Mouse (Mus musculus) testis, postnatal 14 days (tissue): ENCODE measurements around the gene Il1r1.
A peak's percentile ranks its signal among the peaks of the same experiment; 100 is the strongest.

Experiments used
- DNase-seq: peaks from one replicate; pipeline ENCODE4 v3.0.0; 2021; ENCODE audit warnings: low spot score

The Il1r1 gene

GRCm38 (mm10) chr1:40224539-40225284 lies at the start of gene Il1r1:
Il1r1 (plus strand) TSS chr1:40225080.
- peak; percentile 57 for DNase-seq

GRCm38 (mm10) chr1:40175123-40175522 lies 49.8 kb upstream of the Il1r1 start:
- DNase-seq, result no peak

DNA sequence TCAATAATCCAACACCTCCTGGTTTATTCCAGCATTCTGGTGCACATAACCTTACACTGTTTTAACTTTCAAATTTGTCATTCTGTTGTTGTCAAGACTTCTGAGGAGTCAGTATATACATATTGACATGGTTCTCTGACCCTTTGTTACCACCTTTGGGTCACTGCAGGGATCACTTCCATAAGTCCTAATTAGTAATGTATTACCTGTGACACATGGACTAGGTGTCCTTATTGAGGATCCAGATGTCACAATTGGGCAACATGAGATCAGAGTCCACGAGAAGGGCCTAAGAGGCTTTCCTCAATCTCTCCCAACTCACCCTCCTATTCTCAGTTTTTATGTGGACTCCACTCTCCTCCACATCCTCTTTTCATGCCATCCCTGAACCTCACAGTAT lies 49.1 kb upstream of the Il1r1 start:
- DNase-seq, result no peak

DNA sequence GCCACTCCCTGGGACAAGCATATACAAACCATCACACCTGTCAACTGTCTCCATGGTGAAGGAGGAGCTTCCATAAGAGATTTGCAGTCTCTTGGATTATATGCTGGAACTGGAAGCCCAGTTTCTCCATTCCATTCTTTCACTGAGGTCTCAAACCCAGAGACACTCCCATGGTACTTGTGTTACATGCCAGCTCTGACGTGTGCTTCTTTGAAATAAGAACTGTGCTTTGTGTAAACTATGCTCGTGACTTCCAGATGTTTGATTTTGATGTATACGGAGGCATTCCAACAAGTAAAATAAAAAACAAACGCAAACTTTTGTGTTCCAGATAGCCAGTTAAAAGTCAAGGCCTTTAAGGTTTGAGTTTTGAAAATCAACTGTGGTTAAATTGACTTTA lies 45.8 kb upstream of the Il1r1 start:
- no peak for DNase-seq

- DNase-seq, result no peak
These were observed 45.4 kb upstream of the Il1r1 start for GRCm38 (mm10) chr1:40179493-40179892.

DNA sequence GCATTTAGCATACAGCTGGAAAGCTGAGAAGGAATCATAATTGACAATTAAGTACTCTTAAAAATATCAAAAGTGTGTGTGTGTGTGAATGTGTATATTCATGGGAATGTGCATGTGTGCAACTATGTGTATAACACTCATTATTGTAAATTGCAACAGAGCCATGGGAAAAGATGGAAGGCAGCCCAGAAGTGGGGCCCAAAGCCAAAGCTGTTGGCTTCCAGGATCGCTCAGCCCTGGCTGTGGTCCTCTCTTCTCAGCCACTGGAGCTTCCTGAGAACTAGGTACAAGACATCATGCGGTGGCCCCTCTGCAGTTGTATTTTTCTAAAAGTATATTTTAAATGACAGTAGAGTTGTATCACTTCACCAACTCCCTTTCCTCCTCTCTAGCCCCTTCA lies 44.0 kb upstream of the Il1r1 start:
- DNase-seq, result no peak

DNA sequence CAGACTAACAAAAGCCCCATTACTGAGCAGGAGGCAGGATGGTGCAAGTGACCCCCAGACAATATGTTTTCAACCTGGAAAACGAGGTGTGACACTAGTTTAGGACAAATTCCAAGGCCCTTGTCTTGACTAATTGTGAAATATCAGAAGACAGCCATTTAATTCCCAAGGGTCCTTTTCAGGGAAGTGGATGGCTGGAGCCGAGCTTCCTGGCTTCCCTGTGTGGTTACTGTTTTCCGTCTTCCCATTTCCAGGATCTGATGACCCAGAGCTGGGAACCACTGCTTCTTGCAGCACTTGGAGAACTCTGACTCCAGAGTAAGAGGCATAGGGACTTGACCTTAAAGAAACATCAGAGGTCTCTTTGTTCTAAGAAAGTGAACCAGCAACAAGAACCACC lies 43.2 kb upstream of the Il1r1 start:
- DNase-seq, result no peak

- DNase-seq, result no peak
These were observed 41.5 kb upstream of the Il1r1 start for GRCm38 (mm10) chr1:40183410-40183809.

- no peak for DNase-seq
These were observed 36.9 kb upstream of the Il1r1 start for GRCm38 (mm10) chr1:40187961-40188360.

GRCm38 (mm10) chr1:40190025-40190424 lies 34.9 kb upstream of the Il1r1 start:
- no peak for DNase-seq

- DNase-seq, result no peak
These were observed 34.0 kb upstream of the Il1r1 start for GRCm38 (mm10) chr1:40190837-40191236.

DNA sequence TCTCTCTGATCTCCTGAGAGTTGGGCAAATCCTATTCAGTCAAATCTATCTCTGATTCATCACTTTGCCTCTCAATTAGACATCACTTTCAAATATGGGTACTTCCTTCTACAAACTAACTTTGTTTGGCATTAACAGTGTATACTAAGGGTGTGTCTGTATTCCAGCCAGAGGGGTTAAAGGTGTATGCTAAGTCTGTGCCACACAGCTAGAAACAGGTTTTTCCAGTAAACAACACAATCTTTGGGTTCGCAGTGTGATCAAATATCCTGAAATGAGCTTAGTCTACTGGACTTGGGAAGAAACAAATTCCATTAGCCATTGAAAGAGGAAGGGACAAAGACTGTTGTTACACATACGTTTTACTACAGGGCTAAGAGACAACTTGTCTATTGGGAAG lies 30.6 kb upstream of the Il1r1 start:
- DNase-seq, result no peak

GRCm38 (mm10) chr1:40213337-40214159 lies 11.3 kb upstream of the Il1r1 start:
- no peak for DNase-seq

GRCm38 (mm10) chr1:40217521-40217920 lies 7.4 kb upstream of the Il1r1 start:
- no peak for DNase-seq

DNA sequence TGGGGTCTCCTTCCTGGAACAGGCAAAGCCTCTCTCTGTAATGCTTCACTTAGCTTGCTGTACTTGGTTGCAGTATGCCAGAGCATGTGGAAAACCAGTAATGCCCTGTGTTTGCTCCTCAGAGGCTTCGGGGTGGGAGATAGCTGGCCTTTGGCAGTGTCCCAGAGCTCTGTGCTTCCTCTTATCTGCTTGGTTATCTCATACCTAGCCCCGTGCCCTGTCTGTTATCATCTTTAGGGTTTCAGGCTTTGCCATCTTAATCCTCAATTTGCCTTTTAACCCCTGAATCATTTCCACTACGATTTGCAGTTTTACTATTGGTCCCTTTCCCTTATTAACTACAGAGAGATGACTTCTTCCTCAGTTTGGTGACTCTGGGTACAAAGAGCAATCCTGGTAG lies 6.3 kb upstream of the Il1r1 start:
- no peak for DNase-seq

- no peak for DNase-seq
These were observed 4.3 kb upstream of the Il1r1 start for GRCm38 (mm10) chr1:40220549-40220948.

GRCm38 (mm10) chr1:40221864-40222263 lies 3.0 kb upstream of the Il1r1 start:
- DNase-seq, result no peak

GRCm38 (mm10) chr1:40222680-40223079 lies 2.2 kb upstream of the Il1r1 start:
- no peak for DNase-seq

DNA sequence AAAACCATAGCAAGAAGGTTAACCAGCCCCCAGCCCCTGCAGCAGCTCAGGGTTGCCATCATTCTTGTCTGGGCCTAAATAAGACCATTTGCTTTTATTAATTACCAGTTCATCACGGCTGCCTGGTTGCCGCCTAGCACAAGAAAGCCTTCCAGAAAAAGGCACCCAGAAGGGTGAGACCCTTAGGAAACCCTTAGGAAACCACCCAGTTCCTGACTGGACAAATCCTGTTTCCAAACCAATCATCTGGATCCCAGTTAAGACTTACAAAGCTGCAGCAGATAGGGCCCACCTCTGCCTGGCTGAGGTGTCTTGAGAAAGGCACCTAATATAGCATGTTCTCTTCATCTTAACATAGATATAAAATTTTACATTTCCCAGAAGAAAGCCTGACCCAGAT lies 1.3 kb upstream of the Il1r1 start:
- DNase-seq, result no peak

DNA sequence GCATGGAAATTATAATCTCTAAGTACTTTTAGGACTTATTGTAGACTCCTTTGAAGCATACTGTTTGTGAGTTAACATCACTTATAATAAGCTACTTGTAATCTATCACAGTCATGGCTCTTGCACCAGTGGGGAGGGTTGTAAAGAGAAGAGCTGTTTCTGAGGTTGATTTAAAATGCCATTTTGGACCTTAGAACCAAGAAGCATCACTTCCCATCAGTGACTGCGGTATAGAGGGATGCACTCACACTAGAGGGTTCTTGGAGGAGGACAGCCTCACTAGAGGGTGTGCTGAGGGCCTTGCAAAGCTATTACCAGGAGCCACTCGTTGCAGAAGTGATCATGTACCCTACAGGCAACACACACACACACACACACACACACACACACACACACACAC lies 700 bp downstream of the Il1r1 start:
- DNase-seq, result no peak

- DNase-seq, result no peak
These were observed 4.2 kb downstream of the Il1r1 start for GRCm38 (mm10) chr1:40229033-40229432.

DNA sequence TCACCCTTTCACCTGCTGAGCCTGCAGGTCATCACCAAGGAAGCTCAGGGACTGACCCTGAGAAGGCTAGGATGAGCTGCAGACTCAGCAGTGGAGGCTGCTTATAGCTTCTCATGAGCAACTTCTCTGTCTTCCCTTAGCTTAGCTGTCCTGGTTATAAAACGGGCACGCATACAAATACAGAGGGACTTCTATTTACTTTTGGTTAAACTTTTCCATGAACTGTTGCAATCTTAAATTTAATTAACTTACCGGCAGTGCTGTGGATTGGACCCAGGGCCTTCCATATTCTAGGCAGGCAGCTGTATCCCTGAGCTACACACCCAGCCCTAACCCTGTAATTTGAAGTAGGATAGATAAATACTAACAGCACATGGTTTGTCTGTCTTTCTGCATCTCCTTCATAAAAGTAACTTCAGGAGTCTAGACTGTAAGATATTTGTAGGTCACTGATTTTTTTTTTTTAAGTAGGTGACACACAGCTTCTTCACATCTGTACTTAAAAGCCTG lies 4.9 kb downstream of the Il1r1 start:
- DNase-seq, result no peak

DNA sequence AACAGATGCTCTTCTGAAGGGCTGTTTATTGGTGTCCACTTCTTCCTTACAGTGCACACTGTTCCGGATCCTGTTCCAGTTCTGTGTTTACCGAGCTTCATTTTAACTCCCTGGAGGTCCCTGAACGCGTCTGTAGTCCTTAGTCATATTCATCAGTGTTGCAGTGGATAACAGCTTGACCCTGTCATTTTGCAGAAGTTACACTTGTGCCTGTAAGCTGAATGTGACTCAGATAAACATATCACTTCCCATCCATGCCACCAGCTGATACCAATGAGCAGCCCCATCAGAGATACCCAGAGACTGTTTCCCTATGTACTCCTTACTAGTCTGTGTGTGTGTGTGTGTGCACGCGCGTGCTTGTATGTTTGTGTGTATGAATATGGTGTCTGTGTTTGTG lies 5.5 kb downstream of the Il1r1 start:
- no peak for DNase-seq
